Mouse (Mus musculus) liver (tissue): ENCODE measurements around the gene H2-M10.6.
"Not testable (repeated sequence)": the region's sequence is repeated elsewhere in the genome, so short reads cannot be mapped to it uniquely, and the experiment has no call there.

Experiments used
- DNase-seq: peaks from one replicate; pipeline ENCODE4 v3.0.0-alpha.2; 2020; ENCODE audit warnings: mixed read lengths

H2-M10.6 gene

GRCm38 (mm10) chr17:36811871-36812270, at the start of gene H2-M10.6:
Gene H2-M10.6 (plus strand): TSS chr17:36812171.
- DNase-seq, result no peak

- DNase-seq, result no peak
These were observed 48.2 kb upstream of the H2-M10.6 start for GRCm38 (mm10) chr17:36763816-36764215.

GRCm38 (mm10) chr17:36764244-36764643, 47.7 kb upstream of the H2-M10.6 start:
- not testable (repeated sequence) for DNase-seq

- DNase-seq, result not testable (repeated sequence)
These were observed 46.6 kb upstream of the H2-M10.6 start for GRCm38 (mm10) chr17:36765403-36765802.

- DNase-seq, result not testable (repeated sequence)
These were observed 39.4 kb upstream of the H2-M10.6 start, which contains the start of gene H2-M10.5 for GRCm38 (mm10) chr17:36772610-36773009. Gene H2-M10.5 (plus strand): TSS chr17:36772910.

- no peak for DNase-seq
These were observed 30.4 kb upstream of the H2-M10.6 start for GRCm38 (mm10) chr17:36781533-36781932.

- DNase-seq, result peak; percentile 7
These were observed 25.5 kb upstream of the H2-M10.6 start for GRCm38 (mm10) chr17:36786483-36786886.

- no peak for DNase-seq
These were observed 23.6 kb upstream of the H2-M10.6 start for GRCm38 (mm10) chr17:36788351-36788750.

GRCm38 (mm10) chr17:36788801-36789200, 23.2 kb upstream of the H2-M10.6 start:
- peak; percentile 31 for DNase-seq

GRCm38 (mm10) chr17:36799493-36799892, 12.5 kb upstream of the H2-M10.6 start:
- DNase-seq, result no peak

GRCm38 (mm10) chr17:36799921-36800462, 12.0 kb upstream of the H2-M10.6 start:
- not testable (repeated sequence) for DNase-seq

GRCm38 (mm10) chr17:36824005-36824404, 12.0 kb downstream of the H2-M10.6 start:
- peak; percentile 71 for DNase-seq

GRCm38 (mm10) chr17:36825525-36825924, 13.6 kb downstream of the H2-M10.6 start:
- DNase-seq, result no peak

GRCm38 (mm10) chr17:36826002-36826401, 14.0 kb downstream of the H2-M10.6 start:
- DNase-seq, result peak; percentile 74

GRCm38 (mm10) chr17:36828488-36828887, 16.5 kb downstream of the H2-M10.6 start:
- no peak for DNase-seq

- DNase-seq, result no peak
These were observed 18.5 kb downstream of the H2-M10.6 start for GRCm38 (mm10) chr17:36830470-36830869.

- no peak for DNase-seq
These were observed 20.7 kb downstream of the H2-M10.6 start for GRCm38 (mm10) chr17:36832694-36833093.

- DNase-seq, result peak; percentile 81
These were observed 23.8 kb downstream of the H2-M10.6 start for GRCm38 (mm10) chr17:36835591-36836426.

- DNase-seq, result no peak
These were observed 24.4 kb downstream of the H2-M10.6 start for GRCm38 (mm10) chr17:36836427-36836812.

- peak; percentile 95 for DNase-seq
These were observed 25.1 kb downstream of the H2-M10.6 start, which contains the start of gene Trim26 for GRCm38 (mm10) chr17:36836874-36837647. Gene Trim26 (plus strand): TSS chr17:36837134.

- no peak for DNase-seq
These were observed 27.0 kb downstream of the H2-M10.6 start for GRCm38 (mm10) chr17:36839001-36839400.

GRCm38 (mm10) chr17:36839931-36840330, 28.0 kb downstream of the H2-M10.6 start:
- DNase-seq, result no peak

GRCm38 (mm10) chr17:36840961-36841445, 29.0 kb downstream of the H2-M10.6 start:
- no peak for DNase-seq
